ENCODE assay signal across 8 mouse cellular contexts in genomic region chr15:102470183-102470604, GRCm38 (mm10). TPM values are rescaled to one million over a fixed set of nuclear protein-coding genes. Genes with fewer than 3 reads are reported as not detected.
DNase-seq lines count a peak whose midpoint lies in the region; ATAC-seq and TF ChIP-seq lines count a peak whose summit lies in the region.

Gene Pcbp2 (plus strand): TSS chr15:102470539.

- H3K4me3 ChIP-seq in ES-E14 (ENCODE audit: insufficient read depth in 1 of 2, low read depth in 1 of 2, low read length in 2 of 2, poor library complexity in 1 of 2, severe bottlenecking in 1 of 2): peak within 1 kb of the TSS; percentile 78 to 87
- H3K4me3 ChIP-seq in forebrain, embryonic 15.5 days: peak within 1 kb of the TSS; percentile 75
- H3K4me3 ChIP-seq in lung, adult 2 months (replicated peaks; ENCODE audit: extremely low read depth, low read depth, low read length): peak within 1 kb of the TSS; percentile 80

- no peak for TF ChIP-seq POLR2A in lung, adult 2 months (IDR thresholded peaks at IDR 0.05; ENCODE audit: borderline replicate concordance, extremely low read depth, low read depth, low read length)

- H3K9ac ChIP-seq in ES-E14 (ENCODE audit: insufficient read depth, low read depth, low read length, poor library complexity, severe bottlenecking): peak within 1 kb of the TSS; percentile 97
- H3K9ac ChIP-seq in forebrain, embryonic 15.5 days (replicated peaks): peak within 1 kb of the TSS; percentile 71

- no peaks in the 10 kb centered on the region for H3K9me3 ChIP-seq in ES-E14 (ENCODE audit: control insufficient read depth, insufficient read depth, low read depth, low read length)
- no peaks in the 10 kb centered on the region for H3K9me3 ChIP-seq in forebrain, embryonic 15.5 days

- peaks cover 0 to 4% of the 10 kb centered on the region in 2 experiments; a peak in 1 of 4 replicates for H3K4me1 ChIP-seq in ES-E14 (ENCODE audit: control insufficient read depth in 2 of 2, insufficient read depth in 2 of 2, low read length in 2 of 2, poor library complexity in 1 of 2)
- H3K4me1 ChIP-seq in forebrain, embryonic 15.5 days: peaks cover 22% of the 10 kb centered on the region
- H3K4me1 ChIP-seq in lung, adult 2 months (ENCODE audit: control insufficient read depth, insufficient read depth, low read length): peaks cover 10% of the 10 kb centered on the region

- intact Hi-C loops in heart, postnatal 25 days (cut with DNase I): loop anchor here (2.0 kb wide), 1 partner anchor 49 kb away; the partner anchor contains the start of gene Tarbp2

- peak; percentile 75 for TF ChIP-seq CTCF in lung, adult 2 months (IDR thresholded peaks at IDR 0.05; ENCODE audit: insufficient read depth, low read length)

- in situ Hi-C loops in ES-E14 (cut with MboI; ENCODE audit: low sequenced_read_pairs in 2 of 2, unreplicated experiment in 2 of 2): no loop called here

- peak within 1 kb of the TSS; percentile 68 for H3K4me2 ChIP-seq in forebrain, embryonic 15.5 days (replicated peaks)

- DNase-seq in ES-E14 (ENCODE audit: low read depth, low spot score): peak; percentile 94
- DNase-seq in cerebellum, adult 11-12 months: peak; percentile 98
- peak; percentile 95 for DNase-seq in heart, postnatal 25 days (ENCODE audit: low spot score)
- DNase-seq in layer of hippocampus, adult 18-20 months (ENCODE audit: low spot score in 2 of 2): peak; percentile 97 to 98
- DNase-seq in lung, adult 2 months: peak; percentile 92
- peak; percentile 95 to 96 for DNase-seq in thymus, adult 18-20 months

- H3K36me3 ChIP-seq in ES-E14 (ENCODE audit: control insufficient read depth, insufficient read depth, low read length, poor library complexity, severe bottlenecking): peaks cover 10% of the 10 kb centered on the region
- H3K36me3 ChIP-seq in forebrain, embryonic 15.5 days: peaks cover 16% of the 10 kb centered on the region

- WGBS in forebrain, embryonic 15.5 days: under 1% methylated on average over 35 of the region's 40 CpGs
- under 1% methylated on average over 33 of the region's 40 CpGs for WGBS in lung, adult 2 months

- ATAC-seq in forebrain, embryonic 15.5 days (replicated peaks): peak; percentile 99
- ATAC-seq in neutrophil, adult 5-6 weeks (ENCODE audit: extremely low read depth, insufficient number of reproducible peaks, low FRiP score, poor library complexity, severe bottlenecking): peak; percentile 98

- H3K27ac ChIP-seq in ES-E14 (ENCODE audit: insufficient read depth, low read depth, low read length, poor library complexity, severe bottlenecking): peak within 1 kb of the TSS; percentile 96
- H3K27ac ChIP-seq in forebrain, embryonic 15.5 days (replicated peaks): peak within 1 kb of the TSS; percentile 95

- no peaks in the 10 kb centered on the region for H3K27me3 ChIP-seq in forebrain, embryonic 15.5 days

TF ChIP-seq in ES-E14, 5 proteins besides CTCF, POLR2A, EP300 and RAD21:
- TF ChIP-seq CHD2 (IDR thresholded peaks at IDR 0.05; ENCODE audit: low read depth, low read length) (no peak), ZNF384 (IDR thresholded peaks at IDR 0.05; ENCODE audit: low read depth, low read length) (no peak), MAFK (IDR thresholded peaks at IDR 0.05; ENCODE audit: insufficient read depth, low read depth, low read length) (no peak), HCFC1 (IDR thresholded peaks at IDR 0.05; ENCODE audit: borderline replicate concordance, insufficient read depth, low read length) (peak; percentile 81), ZC3H11A (IDR thresholded peaks at IDR 0.05; ENCODE audit: borderline replicate concordance, low read depth, low read length) (no peak)
TF ChIP-seq in ES-E14: peak in this region for 1.

RNA-seq across cellular contexts. Expression of gene Pcbp2, which starts in this region (rescaled TPM):
- 206 and 377 TPM in 2 replicates for total RNA-seq in ES-E14 (2012; rRNA removed)
- 155 and 161 TPM in 2 replicates for polyA plus RNA-seq in forebrain, embryonic 15.5 days (2015; fragmentation: Nextera tagmentation; extraction: Ambion mirVana)
- total RNA-seq in heart, postnatal 25 days (2021): 100 to 1,000 TPM; 458 to 504 TPM
- 100 to 1,000 TPM; 495 to 508 TPM for total RNA-seq in layer of hippocampus, adult 18-20 months (2021)
- 378 and 395 TPM in 2 replicates for polyA plus RNA-seq in lung, adult 2 months (2012; rRNA removed)
- total RNA-seq in neutrophil, adult 5-6 weeks (2017): 144 TPM in 2 replicates

Comparison
In these comparisons a context has a peak if more than half of its experiments do, and no peak if none do; other contexts are left out.
1. Peak in every context shown above with its lines: DNase-seq, ATAC-seq, H3K4me3 ChIP-seq and H3K27ac ChIP-seq.